8 mouse cellular contexts compared by ENCODE assay signal in the genomic region with DNA sequence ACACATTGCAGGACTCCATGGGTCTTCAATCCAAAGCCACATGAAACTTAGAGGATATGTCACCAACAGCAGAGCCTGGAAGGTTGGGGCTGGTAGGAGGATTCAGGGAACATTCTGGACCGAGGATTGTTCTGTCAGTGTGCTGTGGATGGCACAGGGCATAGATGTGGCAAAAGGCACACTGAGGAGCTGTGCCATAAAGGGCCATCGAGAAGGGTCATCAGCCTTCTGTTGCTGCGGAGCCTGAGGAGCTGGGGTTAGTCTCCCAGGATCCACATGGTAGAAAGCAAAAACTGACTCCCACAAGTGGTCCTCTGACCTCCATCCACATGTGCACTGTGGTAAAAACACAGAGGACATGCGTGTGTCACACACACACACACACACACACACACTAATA.
A peak's percentile ranks its signal among the peaks of the same experiment; 100 is the strongest.
DNase-seq lines count a peak whose midpoint lies in the region; ATAC-seq and TF ChIP-seq lines count a peak whose summit lies in the region.

No protein-coding gene starts in this region.

- H3K9ac ChIP-seq in stomach, embryonic 14.5 days (replicated peaks; ENCODE audit: low read depth, low read length), result no peak overlapping the region
- no peak overlapping the region for H3K9ac ChIP-seq in stomach, postnatal 0 days (ENCODE audit: low read length)
- H3K9ac ChIP-seq in liver, embryonic 12.5 days, result 0 out of 2 replicates have a peak overlapping the region, but pooled peaks have one; percentile 47

- no peak for ATAC-seq in stomach, embryonic 14.5 days (ENCODE audit: insufficient number of reproducible peaks, insufficient read depth, low FRiP score, low read depth)
- no peak for ATAC-seq in stomach, postnatal 0 days (ENCODE audit: low FRiP score, low TSS enrichment)
- no peak for ATAC-seq in liver, embryonic 12.5 days

- peak overlapping the region; percentile 80 for H3K27ac ChIP-seq in gastrocnemius, adult 2 months
- 0 out of 2 replicates have a peak overlapping the region, but pooled peaks have one; percentile 30 for H3K27ac ChIP-seq in stomach, embryonic 14.5 days (ENCODE audit: low read length)
- no peak overlapping the region for H3K27ac ChIP-seq in stomach, postnatal 0 days (replicated peaks)
- H3K27ac ChIP-seq in liver, embryonic 12.5 days, result no peak overlapping the region

- no peaks in the 10 kb centered on the region; the same call in 1 of the 2 replicates for H3K9me3 ChIP-seq in stomach, embryonic 14.5 days (ENCODE audit: control insufficient read depth, low read depth, low read length)
- no peaks in the 10 kb centered on the region for H3K9me3 ChIP-seq in stomach, postnatal 0 days (ENCODE audit: control insufficient read depth, low read length)
- H3K9me3 ChIP-seq in liver, embryonic 12.5 days (replicated peaks), result no peaks in the 10 kb centered on the region

- TF ChIP-seq CTCF in gastrocnemius, adult 2 months (IDR thresholded peaks at IDR 0.05), result no peak
- no peak for TF ChIP-seq CTCF in stomach, postnatal 0 days (IDR thresholded peaks at IDR 0.05; ENCODE audit: low read depth)

- no peak for TF ChIP-seq EP300 in stomach, postnatal 0 days (optimal IDR thresholded peaks at IDR 0.05)

- H3K4me2 ChIP-seq in stomach, embryonic 14.5 days (replicated peaks; ENCODE audit: low read depth, low read length), result peak overlapping the region; percentile 85; the same call in 1 of the 2 replicates
- no peak overlapping the region for H3K4me2 ChIP-seq in stomach, postnatal 0 days (replicated peaks; ENCODE audit: low read depth)
- H3K4me2 ChIP-seq in liver, embryonic 12.5 days, result no peak overlapping the region

- 50% methylated on average over 4 of the region's 4 CpGs for WGBS in stomach, embryonic 14.5 days
- WGBS in stomach, postnatal 0 days, result 60% methylated on average over 4 of the region's 4 CpGs
- 42% methylated on average over 4 of the region's 4 CpGs for WGBS in liver, embryonic 12.5 days (ENCODE audit: insufficient replicate concordance)

- H3K4me3 ChIP-seq in gastrocnemius, adult 2 months, result no peak overlapping the region
- no peak overlapping the region; the same call in 1 of the 2 replicates for H3K4me3 ChIP-seq in stomach, embryonic 14.5 days (ENCODE audit: low read depth, low read length)
- no peak overlapping the region for H3K4me3 ChIP-seq in stomach, postnatal 0 days (ENCODE audit: low read depth, low read length)
- H3K4me3 ChIP-seq in liver, embryonic 12.5 days, result no peak overlapping the region

- H3K36me3 ChIP-seq in stomach, embryonic 14.5 days (ENCODE audit: control insufficient read depth, insufficient read depth, low read length), result no peaks in the 10 kb centered on the region
- no peaks in the 10 kb centered on the region for H3K36me3 ChIP-seq in stomach, postnatal 0 days (ENCODE audit: control insufficient read depth, insufficient read depth, low read length)
- H3K36me3 ChIP-seq in liver, embryonic 12.5 days, result no peaks in the 10 kb centered on the region

- H3K4me1 ChIP-seq in stomach, embryonic 14.5 days (ENCODE audit: control insufficient read depth, insufficient read depth, low read length), result peaks cover 10% of the 10 kb centered on the region; the same call in 1 of the 2 replicates
- H3K4me1 ChIP-seq in stomach, postnatal 0 days (replicated peaks; ENCODE audit: control insufficient read depth, insufficient read depth), result peaks cover 5% of the 10 kb centered on the region
- H3K4me1 ChIP-seq in liver, embryonic 12.5 days, result peaks cover 22% of the 10 kb centered on the region; the same call in 1 of the 2 replicates

- no peak for DNase-seq in gastrocnemius, adult 2 months
- no peak for DNase-seq in gastrocnemius, postnatal 4 days (ENCODE audit: low spot score in 2 of 2)
- no peak for DNase-seq in stomach, postnatal 0 days (ENCODE audit: low spot score)
- no peak for DNase-seq in frontal cortex, adult 2 months (ENCODE audit: extremely low spot score in 1 of 2, low spot score in 1 of 2)
- no peak for DNase-seq in right cerebral cortex, postnatal 25 days
- no peak for DNase-seq in adrenal gland, adult 2 months

- intact Hi-C loops in gastrocnemius, adult 2 months (cut with DNase I), result no loop called here

- H3K27me3 ChIP-seq in stomach, embryonic 14.5 days (ENCODE audit: control insufficient read depth, insufficient read depth, low read length), result no peaks in the 10 kb centered on the region
- no peaks in the 10 kb centered on the region for H3K27me3 ChIP-seq in stomach, postnatal 0 days (ENCODE audit: control insufficient read depth, insufficient read depth, low read length)
- peaks cover 62% of the 10 kb centered on the region for H3K27me3 ChIP-seq in liver, embryonic 12.5 days (replicated peaks)

Comparison
In these comparisons a context has a peak if more than half of its experiments do, and no peak if none do; other contexts are left out.
1. H3K27ac ChIP-seq: peak in gastrocnemius, adult 2 months (single experiment) and stomach, embryonic 14.5 days (single experiment); none in stomach, postnatal 0 days (single experiment) and liver, embryonic 12.5 days (single experiment).